Mouse (Mus musculus) kidney, adult 2 months (tissue): Measurements from ENCODE around the gene Ptma.

Source experiments
- CTCF ChIP-seq: fragments of 200-500 bp; conservative IDR thresholded peaks from 2 replicates; pipeline ENCODE4 v1.5.1; 2011; ENCODE audit warnings: low read depth, mild to moderate bottlenecking, control low read depth, low read length, moderate library complexity, mixed read lengths; ENCODE audit not compliant: insufficient read depth, insufficient read length
- POLR2A ChIP-seq: fragments of 200-500 bp; IDR thresholded peaks from one replicate; pipeline ENCODE4 v1.6.1; 2011; ENCODE audit warnings: low read depth, low read length, control low read depth

DNA sequence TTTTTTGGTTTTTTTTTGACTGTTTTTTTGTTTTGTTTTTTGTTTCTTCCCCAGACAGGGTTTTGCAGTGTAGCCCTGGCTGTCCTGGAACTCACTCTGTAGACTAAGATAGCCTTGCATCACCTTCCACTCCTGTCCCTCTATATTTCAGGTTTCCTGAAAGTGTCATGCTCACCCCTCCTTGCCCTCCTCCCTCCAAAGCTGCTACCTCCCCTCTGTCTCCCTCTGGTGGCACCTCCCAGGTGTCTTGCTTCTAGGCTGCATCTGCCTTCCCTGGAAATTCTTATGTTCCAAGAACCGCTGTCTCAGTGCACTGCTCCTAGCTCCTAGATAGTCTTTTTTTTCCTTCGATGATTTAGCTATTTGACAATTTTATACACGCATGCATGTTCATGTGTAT lies 11.9 kb downstream of the Ptma start:
- peak; percentile 36; the same call in 1 of the 2 replicates for TF ChIP-seq CTCF
- no peak for TF ChIP-seq POLR2A
